Mouse (Mus musculus): ENCODE measurements around the gene Coq9.
A peak's percentile ranks its signal among the peaks of the same experiment; 100 is the strongest.

Gene Coq9

DNA sequence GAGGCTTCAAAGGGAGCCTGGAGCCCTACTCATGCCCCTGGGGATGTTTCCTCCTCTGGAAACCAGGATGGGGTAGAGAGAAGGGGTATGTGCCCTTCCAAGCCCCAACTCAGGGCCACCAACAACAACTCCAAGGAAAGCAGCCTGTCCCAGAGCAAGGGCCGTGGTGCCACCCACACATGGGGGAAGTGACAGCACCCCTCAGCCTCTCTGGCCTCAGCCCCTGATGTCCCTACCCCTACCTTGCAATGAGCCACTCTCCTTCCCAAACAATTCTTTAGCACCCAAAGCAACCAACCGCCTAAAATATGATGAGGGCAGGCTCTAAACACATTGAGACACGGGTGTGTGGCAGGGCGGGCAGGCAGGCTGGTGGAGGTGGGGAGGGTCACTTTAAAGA lies 31.9 kb downstream of the Coq9 start:
- DNase-seq (ENCODE audit: low read depth, low spot score), result no peak

DNA sequence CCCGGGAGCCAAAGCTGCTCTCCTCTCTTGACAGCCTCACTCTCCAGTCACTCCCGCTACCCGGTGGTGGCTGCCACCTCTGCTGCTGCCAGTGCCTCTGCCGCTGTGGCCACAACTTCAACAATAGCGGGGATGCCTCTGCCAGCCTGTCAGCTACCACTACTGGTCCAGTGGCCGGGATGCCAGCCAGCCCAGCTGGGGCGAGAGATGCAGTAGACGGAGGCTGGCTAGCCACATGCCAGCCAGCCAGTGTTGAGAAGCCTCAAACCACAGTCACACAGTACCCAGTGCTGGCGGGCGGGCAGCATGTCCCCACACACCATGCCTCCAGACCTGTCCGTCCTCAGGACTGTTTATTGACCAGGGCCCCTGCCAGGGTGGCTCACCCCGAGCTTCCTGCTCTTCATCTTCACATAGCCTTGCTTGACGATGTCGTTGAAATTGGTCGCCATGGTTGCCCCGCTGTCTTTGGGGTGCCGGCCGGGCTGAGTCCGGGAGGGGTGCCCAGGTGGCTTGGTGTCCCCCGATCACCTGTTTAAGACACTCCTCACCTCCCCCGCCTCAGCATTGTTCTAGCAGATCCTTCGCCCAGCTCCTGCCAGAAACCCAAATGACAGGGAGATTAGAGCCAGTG lies 32.5 kb downstream of the Coq9 start:
- no peak for DNase-seq (ENCODE audit: low read depth, low spot score)

DNA sequence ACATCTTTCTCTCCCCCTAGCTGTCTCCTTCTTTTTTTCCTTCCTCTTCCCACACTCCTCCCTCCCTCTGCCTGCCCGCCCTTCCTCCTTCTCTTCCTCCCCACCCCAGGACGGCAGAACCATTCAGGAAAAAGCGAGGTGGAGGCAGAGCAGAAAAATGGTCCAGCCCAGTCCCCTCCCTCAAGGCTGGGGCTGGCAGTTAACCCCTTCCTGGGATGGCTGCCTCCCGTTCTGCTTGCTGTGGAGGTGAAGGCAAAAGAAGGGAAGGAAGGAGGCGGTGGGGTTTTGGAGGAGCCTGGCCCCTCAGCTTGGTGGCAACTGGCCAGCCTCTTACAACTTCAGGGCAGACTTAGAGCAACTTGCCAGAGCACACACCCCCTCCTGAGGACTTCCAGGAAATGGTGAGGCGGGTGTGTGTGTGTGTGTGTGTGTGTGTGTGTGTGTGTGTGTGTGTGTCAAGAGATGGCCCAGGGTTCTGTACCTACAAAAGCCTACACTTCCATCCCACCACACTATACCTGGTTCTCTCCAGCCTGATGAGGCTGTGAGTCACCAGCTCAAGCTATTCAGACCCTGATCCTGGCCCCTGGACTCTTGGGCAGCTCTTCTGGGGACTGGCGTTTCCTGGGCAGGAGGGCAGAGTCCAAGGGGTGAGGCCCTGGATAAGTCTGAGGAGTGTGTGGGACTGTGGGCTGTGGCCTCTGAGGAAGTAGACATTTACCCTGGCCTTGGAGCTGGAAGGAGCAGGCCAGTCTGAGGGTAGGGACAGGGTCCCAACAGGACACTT lies 33.2 kb downstream of the Coq9 start:
- peak; percentile 63 for DNase-seq (ENCODE audit: low read depth, low spot score)

DNA sequence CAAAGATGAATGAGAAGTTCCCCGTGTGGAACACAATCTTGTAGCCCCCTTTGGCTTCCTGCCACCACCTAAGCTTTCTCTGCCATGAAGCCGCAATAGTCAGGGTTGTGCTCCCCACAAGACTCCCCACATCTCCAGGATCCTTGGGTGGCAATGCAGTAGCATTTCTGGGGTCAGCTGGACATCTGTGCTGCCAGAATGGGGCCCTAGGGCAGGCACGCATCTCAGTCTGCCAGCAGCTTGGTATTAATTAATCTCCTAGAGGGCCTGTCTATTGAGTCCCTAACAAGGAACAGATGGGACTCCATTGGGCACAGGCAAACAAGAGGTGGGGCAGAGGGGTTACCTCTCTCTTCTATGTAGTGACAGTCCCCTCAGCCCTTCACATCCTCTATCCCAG lies 34.0 kb downstream of the Coq9 start:
- no peak for DNase-seq (ENCODE audit: low read depth, low spot score)

DNA sequence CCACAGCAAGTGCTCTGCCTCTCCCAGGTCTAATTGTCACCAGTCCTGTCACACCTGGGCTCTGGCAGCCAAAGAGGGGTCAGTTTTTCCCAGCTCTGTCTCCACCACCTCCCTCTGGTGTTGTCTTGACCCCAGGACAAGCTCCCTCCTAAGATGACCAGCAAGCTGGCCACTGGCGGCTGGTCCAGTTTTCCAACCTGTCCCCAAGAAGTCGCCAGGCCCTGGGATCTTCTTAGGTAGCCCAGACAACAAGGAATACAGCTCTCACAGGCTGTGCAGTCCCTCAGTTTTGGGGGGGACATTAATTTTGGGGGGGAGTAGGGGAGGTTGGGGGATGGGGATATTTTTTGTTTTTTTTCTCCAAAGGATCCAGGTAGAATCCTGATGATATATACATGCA lies 34.5 kb downstream of the Coq9 start:
- DNase-seq (ENCODE audit: low read depth, low spot score), result no peak

DNA sequence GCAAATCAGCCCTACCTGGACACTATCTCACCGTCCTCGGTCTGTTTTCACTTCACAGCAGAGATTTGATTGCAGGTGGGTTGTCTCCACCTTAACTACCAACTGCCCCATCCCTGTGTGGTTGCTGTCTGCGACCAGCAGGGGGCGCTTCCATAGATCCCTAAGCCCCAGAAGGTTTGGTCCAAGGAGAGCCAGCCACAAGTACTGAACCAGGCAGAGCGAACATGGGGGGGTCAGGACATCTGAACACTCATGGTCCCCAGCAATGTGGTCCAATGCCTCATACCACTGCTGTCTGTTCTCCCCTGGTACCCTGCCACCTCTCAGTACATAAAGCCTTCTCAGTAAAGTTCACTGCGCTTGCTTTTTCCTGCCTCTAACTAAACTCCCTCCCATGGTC lies 36.2 kb downstream of the Coq9 start:
- peak; percentile 84 for DNase-seq (ENCODE audit: low read depth, low spot score)

DNA sequence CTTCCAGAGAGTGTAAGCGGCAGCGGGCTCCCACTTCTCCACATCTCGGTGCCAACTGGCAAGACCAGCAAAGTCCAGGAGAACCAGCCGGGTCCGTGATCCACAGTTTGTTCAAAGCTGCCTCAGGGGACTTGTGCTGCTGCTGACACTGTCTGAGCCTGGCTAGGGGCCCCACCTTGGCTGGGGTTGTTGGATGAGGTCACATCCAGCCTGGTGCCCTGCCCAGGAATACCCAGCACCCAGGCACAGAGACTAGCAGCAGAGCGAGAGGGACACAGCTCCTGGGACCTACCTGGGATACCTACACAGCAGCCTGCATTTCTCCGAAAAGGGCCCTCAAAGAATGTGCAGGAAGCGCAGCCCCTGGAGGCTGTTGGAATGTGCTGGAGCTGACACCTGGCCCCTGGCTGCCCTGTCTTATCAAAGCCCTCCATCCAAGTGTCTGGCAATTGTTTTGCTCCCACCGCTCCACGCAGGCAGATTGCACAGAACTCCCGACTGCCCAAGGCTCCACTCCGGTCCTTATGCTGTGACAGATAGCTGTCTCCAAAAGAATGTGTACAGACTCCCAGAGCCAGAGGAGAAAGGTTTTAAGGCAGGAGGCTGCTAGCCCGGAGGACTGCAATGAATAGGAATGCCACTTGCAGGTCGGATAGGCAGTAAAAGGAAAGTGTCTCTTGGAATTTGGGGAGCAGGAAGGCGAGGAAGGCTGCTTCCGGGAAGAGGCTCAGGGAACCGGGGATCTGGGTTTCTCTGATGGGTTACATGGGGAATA lies 37.2 kb downstream of the Coq9 start:
- peak; percentile 24 for DNase-seq (ENCODE audit: low read depth, low spot score)

DNA sequence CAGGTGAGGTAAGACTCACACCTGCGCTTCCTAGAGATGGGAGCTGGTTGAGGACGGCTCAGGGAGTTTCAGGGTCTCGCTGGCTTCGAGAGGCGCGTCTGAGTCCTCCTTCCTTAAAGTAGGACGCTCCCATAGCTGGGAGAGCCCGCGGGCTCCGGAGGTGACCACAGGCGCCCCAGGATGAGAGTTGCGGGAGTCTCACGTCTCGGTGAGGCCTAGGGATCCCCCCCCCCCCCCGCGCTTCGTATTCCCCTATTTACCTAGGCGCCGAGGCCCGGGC lies 37.7 kb downstream of the Coq9 start:
- no peak for DNase-seq (ENCODE audit: low read depth, low spot score)

DNA sequence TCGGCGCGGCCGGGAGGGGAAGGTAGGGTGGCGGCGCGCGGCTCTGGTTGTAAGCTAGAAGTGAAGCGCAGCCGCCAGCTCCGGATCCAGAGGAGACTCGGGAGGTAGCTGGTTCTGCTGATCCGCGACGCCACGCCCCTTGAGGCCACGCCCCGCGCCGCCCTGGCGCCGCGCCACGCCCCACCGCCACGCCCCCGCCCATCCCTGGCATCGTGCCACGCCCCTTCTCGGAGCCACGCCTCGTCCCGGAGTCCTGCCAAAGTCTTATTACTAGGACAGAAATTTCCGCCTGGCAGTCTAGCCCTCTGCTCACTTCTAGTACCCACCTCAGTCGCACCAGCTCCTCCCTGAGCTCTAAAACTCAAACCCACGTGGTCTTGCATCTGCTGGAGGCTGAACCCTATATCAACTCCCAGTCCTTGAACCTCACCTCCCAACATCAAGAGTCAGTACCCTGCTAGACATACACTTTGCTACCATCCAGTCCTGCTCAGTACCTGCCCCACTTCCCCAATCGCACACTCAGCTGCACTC lies 38.1 kb downstream of the Coq9 start, which contains the start of gene Dok4:
Gene Dok4 (minus strand): TSS at position 134 of the 534 bp plus-strand sequence.
- DNase-seq (ENCODE audit: low read depth, low spot score), result peak; percentile 85

DNA sequence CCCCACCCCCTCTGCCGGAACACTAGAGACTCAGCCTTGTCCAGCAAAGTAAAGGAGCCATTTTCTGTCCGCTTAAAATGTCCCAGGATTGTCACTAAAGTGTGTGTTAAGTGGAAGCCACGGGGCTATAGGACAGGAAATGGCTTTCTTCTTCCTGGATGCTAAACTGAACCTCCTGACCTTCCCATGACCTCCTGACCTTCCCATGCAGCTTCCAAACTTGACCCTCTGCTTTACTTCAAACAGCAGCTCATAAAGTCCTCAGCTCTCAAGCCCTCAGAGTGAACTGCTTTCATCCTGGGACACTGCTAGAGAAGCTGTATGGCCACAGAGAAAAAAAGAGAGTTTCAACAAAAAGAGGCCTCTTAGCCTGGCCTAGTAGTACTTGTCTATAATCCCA lies 38.7 kb downstream of the Coq9 start:
- peak; percentile 62 for DNase-seq (ENCODE audit: low read depth, low spot score)

DNA sequence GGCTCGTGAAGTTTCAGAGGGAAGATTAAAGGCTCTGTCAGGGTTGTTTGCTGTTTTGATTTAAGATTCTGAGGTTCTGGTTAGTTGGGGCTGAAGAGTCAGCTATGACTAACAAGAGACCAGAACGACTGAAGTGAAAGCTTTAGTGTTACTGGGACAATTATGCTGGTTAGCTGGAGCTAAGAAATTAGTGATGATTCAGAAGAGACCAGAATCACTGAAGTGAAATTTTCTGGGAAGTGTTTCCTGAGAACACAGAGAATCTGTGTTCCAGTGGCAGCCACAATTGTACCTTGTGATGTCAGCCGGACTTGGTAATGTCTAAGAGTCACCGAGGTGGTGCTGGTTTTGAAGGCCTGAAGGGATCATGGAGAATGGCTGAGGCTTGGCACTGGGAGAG lies 42.6 kb downstream of the Coq9 start:
- DNase-seq (ENCODE audit: low read depth, low spot score), result no peak

DNA sequence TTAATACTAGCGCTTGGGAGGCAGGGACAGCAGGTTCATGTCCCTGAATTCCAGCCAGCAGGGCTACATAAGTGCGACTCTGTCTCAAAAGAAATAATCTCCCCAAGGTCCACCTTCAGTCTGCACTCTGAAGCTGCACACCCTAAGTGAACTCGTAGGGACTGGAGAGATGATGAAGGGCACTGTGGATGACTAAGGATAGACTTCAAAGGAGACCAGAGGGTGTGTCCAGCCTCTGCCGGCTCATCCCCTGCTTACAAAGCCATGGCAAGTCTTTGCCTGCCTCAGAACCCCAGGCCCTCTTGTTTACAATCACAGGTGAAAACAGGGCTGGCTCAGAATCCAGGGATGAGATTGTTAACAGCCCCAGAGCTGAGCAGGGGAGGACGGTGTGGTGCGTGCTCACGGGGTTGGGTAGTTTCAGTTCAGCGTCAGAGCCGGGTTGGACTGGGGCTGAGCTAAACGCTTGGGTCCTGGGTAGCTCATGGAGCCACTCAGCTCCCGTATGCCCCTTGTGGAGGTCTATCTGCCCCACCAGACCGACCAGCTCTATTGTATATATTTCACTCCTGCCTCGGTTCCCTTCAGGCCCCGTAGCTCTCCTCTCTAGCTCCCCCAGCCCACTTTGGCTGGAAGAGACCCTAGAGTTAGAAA lies 50.4 kb downstream of the Coq9 start:
- DNase-seq (ENCODE audit: low read depth, low spot score), result no peak

DNA sequence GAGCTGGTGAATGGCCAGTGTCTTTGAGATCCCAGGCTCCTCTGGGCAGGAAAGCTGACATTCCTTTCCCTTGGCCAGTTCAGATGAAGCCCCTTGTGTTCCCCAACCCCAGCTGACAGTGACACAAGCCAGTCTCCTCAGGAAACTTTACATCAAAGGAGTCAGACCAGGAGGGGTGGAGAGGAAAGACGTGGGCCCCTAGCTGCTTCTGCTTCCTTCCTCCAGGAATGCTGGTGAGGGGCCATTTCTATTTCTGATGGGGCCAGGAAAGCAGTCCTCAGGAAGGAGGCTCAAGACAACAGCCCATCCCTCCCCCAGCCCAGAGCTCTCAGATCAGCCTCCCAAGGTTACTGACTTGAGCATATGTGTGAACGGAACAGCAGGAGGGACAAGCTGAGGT lies 54.8 kb downstream of the Coq9 start:
- DNase-seq (ENCODE audit: low read depth, low spot score), result no peak

DNA sequence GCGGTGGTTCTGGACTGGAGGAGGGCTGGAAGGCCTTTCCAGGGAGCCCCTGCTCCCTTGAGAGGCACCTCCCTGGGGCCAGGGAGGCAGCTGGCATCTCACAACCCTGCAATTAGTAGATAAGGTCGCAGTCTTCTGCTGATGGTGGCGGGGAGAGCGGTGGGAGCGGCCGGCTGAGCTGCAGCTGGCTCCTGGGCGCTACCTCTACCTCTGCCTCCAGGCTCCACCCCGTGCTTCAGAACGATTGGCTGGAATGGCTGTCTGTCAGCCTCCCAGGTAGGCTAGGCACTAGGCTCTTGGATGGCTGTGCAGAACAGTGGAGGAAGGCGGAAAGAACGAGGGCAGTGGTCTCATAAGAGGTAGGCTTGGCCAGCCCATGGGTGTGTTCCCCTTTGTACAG lies 61.1 kb downstream of the Coq9 start:
- peak; percentile 84 for DNase-seq (ENCODE audit: low read depth, low spot score)

DNA sequence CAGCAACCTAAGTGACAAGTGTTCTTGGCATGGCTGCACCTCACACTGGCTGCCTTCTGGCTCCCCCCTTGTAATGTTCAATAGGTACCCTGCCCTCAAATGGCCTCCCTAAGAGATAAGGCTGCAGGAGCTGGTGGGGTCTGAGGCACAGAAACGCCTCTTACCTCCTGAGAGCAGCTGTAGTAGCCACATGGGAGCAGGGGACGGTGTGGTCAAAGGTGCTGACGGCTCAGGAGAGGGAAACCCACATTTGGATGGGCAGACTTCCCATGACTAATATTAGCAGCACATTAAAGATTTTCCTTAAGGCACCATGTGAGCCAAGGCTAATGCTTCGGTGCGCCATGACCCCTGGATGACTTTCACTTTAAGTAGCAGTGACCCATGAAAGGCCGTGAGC lies 62.5 kb downstream of the Coq9 start:
- DNase-seq (ENCODE audit: low read depth, low spot score), result no peak

DNA sequence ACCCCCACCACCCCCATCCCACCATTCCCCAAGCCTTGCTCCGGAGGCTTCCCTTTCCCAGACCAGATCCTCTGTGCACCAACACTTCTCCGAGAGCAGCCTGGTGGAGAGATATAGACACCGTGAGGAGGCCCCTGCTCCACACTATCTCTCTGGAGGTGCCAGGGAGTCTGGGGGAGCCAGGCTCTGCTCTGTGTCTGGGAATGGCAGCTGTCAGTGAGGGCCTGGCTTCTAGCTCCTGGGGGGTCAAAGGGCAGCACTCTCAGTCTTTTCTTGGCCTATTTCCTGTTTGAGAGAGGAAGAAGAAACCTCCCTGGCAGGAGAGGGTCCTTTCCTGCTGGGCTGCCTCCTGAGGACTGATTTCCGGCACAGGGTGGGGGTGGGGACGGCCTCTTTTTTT lies 62.9 kb downstream of the Coq9 start:
- peak; percentile 54 for DNase-seq (ENCODE audit: low read depth, low spot score)

DNA sequence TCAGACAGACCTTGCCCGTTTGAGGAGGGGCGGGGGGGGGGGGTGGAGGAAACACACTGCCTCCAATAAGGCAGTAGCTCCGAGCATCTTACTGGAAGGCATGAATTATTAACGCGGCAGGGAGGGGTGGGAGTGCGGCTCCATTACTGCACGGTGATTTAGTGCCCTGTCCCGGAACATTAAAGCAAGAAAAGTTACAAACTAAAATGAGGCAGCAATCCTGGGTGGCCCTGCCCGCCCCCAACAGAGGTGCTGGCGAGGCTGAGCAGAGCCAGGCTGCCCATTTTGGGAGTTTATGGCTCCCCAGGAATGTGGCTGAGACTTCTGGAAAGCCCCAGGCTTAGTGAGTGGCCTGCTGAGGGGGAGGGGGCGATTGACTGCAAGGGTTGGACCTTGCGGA lies 65.6 kb downstream of the Coq9 start:
- DNase-seq (ENCODE audit: low read depth, low spot score), result no peak

All from R1 (cell line).